Mouse (Mus musculus) embryonic facial prominence, embryonic 15.5 days (tissue): ENCODE results near the gene Arhgef26. TPM values are rescaled to one million over a fixed set of nuclear protein-coding genes. Genes with fewer than 3 reads are reported as not detected.

Experiments used
- ATAC-seq: fragments of 200-750 bp; cut with Nextera tagmentation; 2 replicates; pipeline ENCODE4 v1.8.0; 2017; ENCODE audit warnings: low read depth, moderate TSS enrichment; ENCODE audit not compliant: insufficient number of reproducible peaks, low FRiP score, low TSS enrichment
- H3K27ac ChIP-seq: fragments of 300-500 bp; sonication (generic); replicated peaks from 2 replicates; pipeline ENCODE4 v1.5.1; 2015; ENCODE audit warnings: mild to moderate bottlenecking, inconsistent platforms
- H3K27me3 ChIP-seq: fragments of 300-500 bp; sonication (generic); 2 replicates; pipeline ENCODE4 v1.6.1; 2015; ENCODE audit warnings: inconsistent platforms
- H3K36me3 ChIP-seq: fragments of 300-500 bp; sonication (generic); 2 replicates; pipeline ENCODE4 v1.6.1; 2015; ENCODE audit warnings: mild to moderate bottlenecking, inconsistent platforms
- H3K4me1 ChIP-seq: fragments of 300-500 bp; sonication (generic); 2 replicates; pipeline ENCODE4 v1.6.1; 2015; ENCODE audit warnings: inconsistent platforms
- H3K4me2 ChIP-seq: fragments of 300-500 bp; sonication (generic); replicated peaks from 2 replicates; pipeline ENCODE4 v1.6.1; 2015; ENCODE audit warnings: mild to moderate bottlenecking, inconsistent platforms
- H3K4me3 ChIP-seq: fragments of 300-500 bp; sonication (generic); replicated peaks from 2 replicates; pipeline ENCODE4 v1.5.1; 2015; ENCODE audit warnings: mild to moderate bottlenecking, inconsistent platforms
- H3K9ac ChIP-seq: fragments of 300-500 bp; sonication (generic); 2 replicates; pipeline ENCODE4 v1.6.1; 2015; ENCODE audit warnings: inconsistent platforms
- H3K9me3 ChIP-seq: fragments of 300-500 bp; sonication (generic); replicated peaks from 2 replicates; pipeline ENCODE4 v1.6.1; 2016; ENCODE audit warnings: inconsistent platforms
- WGBS: fragments of 180-500 bp; shearing (Covaris S2); methylation state at CpG from one replicate; pipeline ENCODE4 v1.1.7; 2015; 5-methylcytosine and 5-hydroxymethylcytosine counted together
- polyA plus RNA-seq: library from polyadenylated mRNA; unstranded; fragments of >200 nt; fragmentation: Nextera tagmentation; extraction: Ambion mirVana; gene quantifications from 2 replicates; pipeline ENCODE4 v1.2.1, GENCODE M21; 2015

The Arhgef26 gene
- polyA plus RNA-seq, 1 experiment from 2014 or later: 16.8 TPM

DNA sequence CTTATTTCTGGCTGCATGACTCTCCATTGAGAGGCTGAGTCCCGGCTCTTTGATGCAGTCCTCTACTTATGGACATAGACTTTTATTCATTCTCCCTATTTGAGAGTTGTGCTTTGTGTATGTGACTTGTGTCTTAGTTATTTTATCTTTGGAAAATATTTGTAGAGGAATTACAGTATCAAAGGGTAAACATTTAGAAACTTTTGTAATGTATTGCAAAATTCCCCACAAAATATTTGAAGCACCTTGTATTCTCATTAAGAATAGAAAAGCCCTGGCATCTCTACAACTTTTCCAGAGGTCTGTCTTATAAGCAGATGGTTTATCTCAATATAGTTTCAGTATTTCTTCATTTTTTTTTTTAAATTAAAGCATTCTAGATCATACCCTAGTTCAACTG, 44.7 kb downstream of the Arhgef26 start:
- H3K27ac ChIP-seq: no peak overlapping the region
- no peaks in the 10 kb centered on the region for H3K9me3 ChIP-seq
- H3K9ac ChIP-seq: no peak overlapping the region
- no peak for ATAC-seq
- H3K36me3 ChIP-seq: peaks cover 8% of the 10 kb centered on the region; the same call in 1 of the 2 replicates
- WGBS: 85% methylated on average over 1 of the region's 1 CpGs
- H3K4me3 ChIP-seq: no peak overlapping the region
- no peak overlapping the region for H3K4me2 ChIP-seq
- H3K4me1 ChIP-seq: no peaks in the 10 kb centered on the region
- no peaks in the 10 kb centered on the region for H3K27me3 ChIP-seq

DNA sequence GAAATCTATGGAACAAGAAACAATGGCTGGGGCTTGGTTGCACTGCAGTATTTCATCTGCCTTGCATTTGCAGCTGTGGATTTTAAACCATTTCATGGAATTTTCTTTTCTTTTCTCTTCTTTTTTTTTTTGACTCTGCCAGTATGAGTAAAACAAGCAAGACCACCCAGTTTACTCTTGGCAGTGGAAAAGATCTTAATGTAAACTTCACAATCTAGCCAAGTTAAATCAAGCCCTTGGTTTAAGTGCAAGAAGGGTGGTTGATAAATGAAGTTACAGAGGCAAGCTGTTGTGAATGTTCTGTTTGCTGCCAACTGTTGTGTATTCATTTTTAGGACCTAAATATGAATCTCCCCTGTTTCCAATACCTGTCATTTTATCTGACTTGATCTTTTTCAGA, 54.5 kb downstream of the Arhgef26 start:
- Histone ChIP-seq H3K36me3 (no peaks in the 10 kb centered on the region), H3K9me3 (no peaks in the 10 kb centered on the region), H3K9ac (no peak overlapping the region), H3K4me1 (peaks cover 14% of the 10 kb centered on the region; the same call in 1 of the 2 replicates), H3K27ac (peak overlapping the region; percentile 68), H3K4me3 (no peak overlapping the region), H3K4me2 (no peak overlapping the region), H3K27me3 (no peaks in the 10 kb centered on the region)
- no peak for ATAC-seq

DNA sequence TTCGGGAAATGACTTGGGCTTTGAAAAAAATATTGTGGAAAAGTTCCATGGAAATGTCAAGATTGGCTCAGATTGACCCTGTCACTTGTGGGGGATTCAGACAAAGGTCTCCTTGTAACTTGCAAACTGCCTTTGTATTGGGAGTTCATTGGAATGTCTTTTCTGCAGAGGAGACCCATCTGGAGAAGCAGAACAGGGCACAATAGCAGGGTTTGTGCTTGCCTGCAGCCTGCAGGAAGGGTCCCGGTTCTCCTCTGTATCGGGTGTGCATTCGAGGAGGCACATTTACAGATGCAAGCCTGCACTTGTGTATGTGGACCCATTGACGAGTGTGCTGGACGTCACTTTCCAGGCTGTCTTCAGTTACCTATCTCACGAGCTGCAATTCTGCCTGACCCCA, 56.1 kb downstream of the Arhgef26 start:
- no peak for ATAC-seq
- H3K4me1 ChIP-seq: peaks cover 14% of the 10 kb centered on the region; the same call in 1 of the 2 replicates
- H3K36me3 ChIP-seq: no peaks in the 10 kb centered on the region
- no peak overlapping the region for H3K4me2 ChIP-seq
- WGBS: 45% methylated on average over 7 of the region's 7 CpGs
- no peak overlapping the region for H3K27ac ChIP-seq
- H3K4me3 ChIP-seq: no peak overlapping the region
- no peaks in the 10 kb centered on the region for H3K27me3 ChIP-seq
- no peaks in the 10 kb centered on the region for H3K9me3 ChIP-seq
- no peak overlapping the region for H3K9ac ChIP-seq

DNA sequence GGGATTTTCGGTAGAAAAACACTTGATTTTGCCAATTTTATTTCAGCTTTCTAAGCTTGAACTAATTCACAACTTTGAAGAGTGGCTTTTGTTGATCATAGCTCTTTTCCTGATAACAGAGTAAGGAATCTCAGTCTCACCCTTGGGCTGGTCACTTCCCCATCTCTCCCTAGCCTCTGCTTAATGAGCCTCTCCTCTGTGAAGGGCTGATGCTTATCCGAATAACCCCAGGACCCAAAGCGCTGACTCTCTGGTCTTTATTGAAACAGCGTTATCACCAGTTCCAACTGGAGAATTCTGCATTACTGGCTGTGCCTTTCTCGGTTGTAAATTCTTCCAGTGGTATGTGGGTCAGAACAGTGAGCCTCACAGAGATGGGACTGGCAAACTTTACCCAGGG, 57.2 kb downstream of the Arhgef26 start:
- 72% methylated on average over 5 of the region's 5 CpGs for WGBS
- H3K36me3 ChIP-seq: no peaks in the 10 kb centered on the region
- H3K4me3 ChIP-seq: no peak overlapping the region
- no peak for ATAC-seq
- H3K27ac ChIP-seq: no peak overlapping the region
- no peaks in the 10 kb centered on the region for H3K27me3 ChIP-seq
- no peak overlapping the region for H3K9ac ChIP-seq
- no peak overlapping the region for H3K4me2 ChIP-seq
- peaks cover 14% of the 10 kb centered on the region; the same call in 1 of the 2 replicates for H3K4me1 ChIP-seq
- H3K9me3 ChIP-seq: no peaks in the 10 kb centered on the region

DNA sequence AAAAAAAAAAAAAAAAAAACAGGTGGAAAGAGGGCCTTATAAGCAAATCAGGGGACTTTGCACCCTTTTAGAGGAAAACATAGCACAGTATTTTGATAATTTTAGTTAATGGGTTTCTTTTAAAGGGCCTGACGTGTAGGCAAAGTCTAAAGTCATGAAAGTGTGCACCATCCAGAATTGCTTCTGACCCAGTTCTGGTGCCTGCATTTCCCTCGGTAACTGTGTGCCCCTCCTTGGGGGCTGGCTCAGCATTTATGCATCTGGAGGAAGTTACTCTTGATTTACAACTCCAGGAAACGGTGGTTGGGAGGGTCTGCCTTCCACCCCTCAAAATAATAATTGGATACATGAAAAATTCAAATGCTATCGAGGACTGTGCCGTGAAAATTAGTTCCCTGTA, 58.0 kb downstream of the Arhgef26 start:
- H3K27ac ChIP-seq: no peak overlapping the region

DNA sequence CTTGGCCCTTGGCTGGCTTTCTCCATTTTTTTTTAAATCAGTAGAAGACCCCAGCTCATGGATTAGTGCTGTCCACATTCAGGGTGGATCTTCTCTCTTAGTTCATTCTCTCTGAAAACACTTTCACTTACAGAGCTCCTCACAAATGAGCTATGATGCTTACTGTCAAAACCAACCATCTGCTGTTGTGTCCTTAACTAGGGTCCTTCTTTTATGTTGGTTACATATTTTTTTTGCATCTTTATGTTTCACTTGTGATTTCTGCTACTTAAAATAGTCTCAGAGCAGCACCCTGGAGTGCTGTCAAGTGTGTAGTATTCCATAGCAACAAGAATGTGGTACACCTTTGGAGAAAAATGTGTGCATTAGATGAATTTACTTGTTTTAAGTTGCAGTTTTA, 60.0 kb downstream of the Arhgef26 start:
- no peak overlapping the region for H3K27ac ChIP-seq
- no peak for ATAC-seq

More for the DNA sequence above, 58.0 kb downstream of the Arhgef26 start:
- H3K36me3 ChIP-seq: no peaks in the 10 kb centered on the region
- no peaks in the 10 kb centered on the region for H3K27me3 ChIP-seq
- no peak overlapping the region for H3K4me2 ChIP-seq
- no peak overlapping the region for H3K9ac ChIP-seq
- H3K4me1 ChIP-seq: peaks cover 14% of the 10 kb centered on the region; the same call in 1 of the 2 replicates
- no peak overlapping the region for H3K4me3 ChIP-seq
- WGBS: 31% methylated on average over 5 of the region's 5 CpGs
- no peaks in the 10 kb centered on the region for H3K9me3 ChIP-seq
- ATAC-seq: no peak

DNA sequence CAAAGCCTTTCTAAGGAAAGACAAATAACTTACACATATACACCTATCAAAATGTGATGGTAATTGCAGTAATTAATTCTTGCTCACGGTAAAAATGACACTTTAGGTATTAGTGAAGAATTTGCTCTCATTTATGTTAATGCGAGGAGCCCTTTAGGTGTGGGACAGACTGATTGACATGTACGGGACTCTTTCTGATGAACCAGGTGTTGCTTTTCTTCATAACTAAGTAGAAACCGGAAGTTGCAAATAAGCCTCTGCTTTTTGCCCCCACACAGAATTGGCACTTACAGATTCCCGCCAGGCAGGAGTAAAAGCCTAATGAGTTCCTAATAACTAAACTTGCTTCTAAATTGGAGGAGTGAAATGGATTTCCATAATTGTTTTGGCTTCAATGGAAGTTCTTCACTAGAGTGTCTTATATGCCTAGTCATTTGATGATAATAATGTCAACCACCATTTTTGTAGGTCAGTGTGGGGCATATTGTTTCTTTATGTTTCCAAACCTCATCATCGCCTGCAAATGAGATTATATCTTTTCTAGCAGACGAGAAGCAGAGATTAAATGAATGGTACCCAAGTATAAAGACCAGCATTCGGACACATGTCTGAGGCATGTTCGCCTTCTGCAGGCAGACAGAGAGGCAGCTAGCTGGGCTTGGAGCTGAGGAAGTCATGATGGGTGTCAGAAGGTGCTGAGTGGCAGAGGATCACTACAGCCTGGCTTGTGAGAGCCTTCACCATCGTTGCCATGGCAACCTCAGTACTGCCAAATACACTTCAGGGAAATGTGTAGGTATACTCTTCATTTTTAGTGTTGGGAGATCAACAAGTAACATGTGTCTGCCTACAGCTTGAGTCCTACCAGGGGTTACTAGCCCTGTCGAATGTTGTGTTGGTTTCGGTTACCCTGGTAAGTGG, 61.9 kb downstream of the Arhgef26 start:
- Histone ChIP-seq H3K9me3 (no peaks in the 10 kb centered on the region), H3K36me3 (no peaks in the 10 kb centered on the region), H3K4me1 (peaks cover 6% of the 10 kb centered on the region; the same call in 1 of the 2 replicates), H3K27ac (no peak overlapping the region), H3K27me3 (no peaks in the 10 kb centered on the region), H3K4me3 (no peak overlapping the region), H3K9ac (no peak overlapping the region), H3K4me2 (no peak overlapping the region)
- WGBS: 85% methylated on average over 12 of the region's 12 CpGs
- ATAC-seq: no peak

More for the DNA sequence above, 60.0 kb downstream of the Arhgef26 start:
- Histone ChIP-seq H3K4me3 (no peak overlapping the region), H3K4me2 (no peak overlapping the region), H3K9me3 (no peaks in the 10 kb centered on the region), H3K36me3 (no peaks in the 10 kb centered on the region), H3K4me1 (peaks cover 6% of the 10 kb centered on the region; the same call in 1 of the 2 replicates), H3K9ac (no peak overlapping the region), H3K27me3 (no peaks in the 10 kb centered on the region)

DNA sequence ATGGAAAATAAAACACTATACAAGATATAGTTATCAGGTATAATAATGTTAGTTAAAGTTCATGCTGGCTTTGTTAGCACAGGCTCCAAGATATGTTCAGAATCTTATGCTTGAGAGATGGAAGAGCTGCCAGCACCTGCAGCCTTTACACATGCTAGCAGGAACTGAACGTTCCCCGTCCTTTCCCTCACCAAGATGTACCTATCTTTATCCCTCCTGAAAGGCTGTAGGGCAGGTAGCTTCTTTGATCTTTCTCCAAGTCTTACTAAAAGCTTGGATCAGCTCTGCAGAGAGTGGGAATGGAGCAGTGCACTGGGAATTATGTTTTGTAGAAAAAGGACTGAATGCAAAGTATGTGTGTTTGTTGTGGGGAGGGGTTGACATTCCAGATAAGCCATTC, 64.3 kb downstream of the Arhgef26 start:
- H3K36me3 ChIP-seq: no peaks in the 10 kb centered on the region
- no peak overlapping the region for H3K4me2 ChIP-seq
- no peak for ATAC-seq
- no peaks in the 10 kb centered on the region for H3K9me3 ChIP-seq
- WGBS: 65% methylated on average over 2 of the region's 2 CpGs
- no peak overlapping the region for H3K4me3 ChIP-seq
- H3K4me1 ChIP-seq: no peaks in the 10 kb centered on the region
- H3K27ac ChIP-seq: no peak overlapping the region
- H3K9ac ChIP-seq: no peak overlapping the region
- no peaks in the 10 kb centered on the region for H3K27me3 ChIP-seq

DNA sequence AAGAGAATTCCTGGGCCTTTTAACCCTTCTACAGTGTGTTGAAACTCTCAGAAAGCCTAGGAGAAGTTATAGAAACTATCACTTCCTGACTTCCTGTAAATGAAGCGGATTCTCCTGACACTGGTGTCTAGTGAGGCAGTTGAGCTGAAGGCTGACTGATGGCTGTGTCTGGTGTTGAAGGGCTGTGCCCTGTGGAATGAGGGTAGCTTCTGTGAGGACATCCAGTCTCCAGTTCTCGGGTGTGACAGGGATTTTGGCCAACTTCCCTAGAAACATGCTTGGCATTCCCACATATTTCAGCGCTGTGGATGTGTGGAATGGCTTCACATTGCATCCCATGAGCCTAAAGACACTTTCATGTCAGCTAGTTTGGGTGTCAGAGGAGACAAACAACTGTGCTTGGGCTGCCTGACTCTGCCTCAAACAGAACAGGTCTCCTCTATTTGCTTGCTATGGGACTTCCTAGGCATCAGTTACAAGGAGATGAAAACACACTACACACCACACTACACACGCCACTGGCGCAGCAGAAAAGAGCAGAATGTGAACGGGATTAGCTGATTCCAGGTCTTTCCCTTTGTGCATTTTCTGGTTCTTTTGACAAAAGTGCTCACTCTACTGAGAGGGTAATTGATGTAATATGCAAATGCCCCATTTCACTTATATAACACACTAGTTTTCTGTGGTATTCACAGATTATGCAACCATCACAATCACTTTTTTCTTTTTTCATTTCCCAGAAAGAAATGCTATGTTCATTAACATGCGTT, 66.5 kb downstream of the Arhgef26 start:
- no peak overlapping the region for H3K27ac ChIP-seq
- no peaks in the 10 kb centered on the region for H3K9me3 ChIP-seq
- no peaks in the 10 kb centered on the region for H3K36me3 ChIP-seq
- no peak overlapping the region for H3K9ac ChIP-seq
- no peak overlapping the region for H3K4me2 ChIP-seq
- H3K27me3 ChIP-seq: no peaks in the 10 kb centered on the region
- WGBS: 83% methylated on average over 7 of the region's 7 CpGs
- ATAC-seq: no peak
- H3K4me3 ChIP-seq: no peak overlapping the region
- H3K4me1 ChIP-seq: no peaks in the 10 kb centered on the region

DNA sequence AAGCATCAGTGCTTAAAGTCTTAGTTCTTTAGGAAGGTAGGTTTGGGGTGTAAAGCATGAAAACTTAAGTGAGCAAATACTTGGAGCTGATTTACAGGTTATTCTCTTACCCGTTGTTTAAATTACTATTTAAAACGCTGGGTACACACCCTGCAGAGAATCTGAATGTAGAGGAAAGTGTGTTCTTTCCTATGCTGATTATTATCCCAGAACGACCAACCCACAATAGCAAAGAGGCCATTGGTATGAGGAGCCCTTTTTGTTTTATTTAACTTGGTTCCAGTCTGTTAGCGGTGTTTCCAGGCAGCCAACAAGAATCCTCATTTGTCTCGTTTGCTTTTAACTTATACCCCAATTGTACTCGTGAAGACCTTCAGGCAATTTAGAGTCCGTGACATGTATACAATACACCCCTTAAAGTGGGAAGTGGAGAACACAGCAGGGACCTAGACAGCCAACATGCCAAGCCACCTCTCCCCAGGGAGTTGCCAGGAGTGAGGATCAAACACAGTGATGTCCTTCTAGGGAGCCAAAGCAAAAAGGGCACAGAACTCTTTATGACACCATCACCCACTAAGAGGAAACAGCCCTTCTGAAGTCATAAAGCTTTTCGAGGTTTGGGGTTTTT, 71.5 kb downstream of the Arhgef26 start:
- Histone ChIP-seq H3K4me1 (peaks cover 4% of the 10 kb centered on the region; the same call in 1 of the 2 replicates), H3K9me3 (no peaks in the 10 kb centered on the region), H3K27me3 (no peaks in the 10 kb centered on the region), H3K9ac (no peak overlapping the region), H3K4me3 (no peak overlapping the region), H3K4me2 (no peak overlapping the region), H3K36me3 (no peaks in the 10 kb centered on the region), H3K27ac (no peak overlapping the region)
- 41% methylated on average over 8 of the region's 8 CpGs for whole genome bisulfite sequencing
- no peak for ATAC-seq

DNA sequence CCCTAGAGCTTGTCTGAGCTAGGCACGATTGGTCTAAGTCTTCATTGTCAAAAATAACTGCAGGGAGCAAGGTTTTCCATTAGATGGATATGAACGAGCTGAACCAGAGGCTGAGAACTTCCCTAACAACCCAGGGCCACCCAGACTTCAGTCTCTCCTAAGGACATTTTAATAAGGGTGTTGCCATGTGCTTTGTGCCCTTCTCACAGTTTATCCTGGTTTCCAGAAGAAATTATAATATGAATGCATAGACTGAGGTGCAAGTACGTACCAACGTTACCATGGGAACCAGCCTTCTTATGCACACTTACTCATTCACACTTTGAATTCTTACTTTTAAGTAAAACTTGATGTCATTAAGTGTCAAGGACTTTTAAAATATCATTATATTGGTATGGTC, 72.3 kb downstream of the Arhgef26 start:
- no peaks in the 10 kb centered on the region for H3K9me3 ChIP-seq
- no peak overlapping the region for H3K9ac ChIP-seq
- no peak for ATAC-seq
- no peak overlapping the region for H3K4me2 ChIP-seq
- H3K27me3 ChIP-seq: no peaks in the 10 kb centered on the region
- H3K4me3 ChIP-seq: no peak overlapping the region
- no peak overlapping the region for H3K27ac ChIP-seq
- H3K4me1 ChIP-seq: peaks cover 4% of the 10 kb centered on the region; the same call in 1 of the 2 replicates
- 94% methylated on average over 4 of the region's 4 CpGs for WGBS
- H3K36me3 ChIP-seq: no peaks in the 10 kb centered on the region
